Mouse (Mus musculus) bone marrow, adult 2 months (tissue): Measurements from ENCODE around the gene Sipa1l1. TPM values are rescaled to one million over a fixed set of nuclear protein-coding genes. Genes with fewer than 3 reads are reported as not detected.

ENCODE experiments used
- H3K27ac ChIP-seq: fragments of 200-500 bp; 2 replicates; pipeline ENCODE4 v1.5.1; 2012; ENCODE audit warnings: low read depth, mild to moderate bottlenecking, control low read depth, inconsistent platforms, low read length; ENCODE audit not compliant: control insufficient read depth, poor library complexity, insufficient read depth
- H3K4me1 ChIP-seq: fragments of 200-500 bp; 2 replicates; pipeline ENCODE4 v1.6.1; 2011; ENCODE audit warnings: low read length; ENCODE audit not compliant: control insufficient read depth, insufficient read depth
- H3K4me3 ChIP-seq: fragments of 200-500 bp; replicated peaks from 2 replicates; pipeline ENCODE3; 2011; ENCODE audit warnings: mild to moderate bottlenecking, low read depth, low read length, control low read depth; ENCODE audit not compliant: control insufficient read depth
- CTCF ChIP-seq: fragments of 200-500 bp; IDR thresholded peaks from 2 replicates; pipeline ENCODE4 v1.5.1; 2011; ENCODE audit warnings: low read length, control low read depth; ENCODE audit not compliant: control insufficient read depth, insufficient read depth
- POLR2A ChIP-seq: fragments of 200-500 bp; IDR thresholded peaks from 2 replicates; pipeline ENCODE4 v1.6.1; 2011; ENCODE audit warnings: low read depth, mild to moderate bottlenecking, control low read depth, low read length, borderline replicate concordance; ENCODE audit not compliant: control insufficient read depth
- WGBS: fragments of 180-500 bp; shearing (Covaris S2); methylation state at CpG from one replicate; pipeline ENCODE4 v1.1.7; 2018; 5-methylcytosine and 5-hydroxymethylcytosine counted together
- polyA plus RNA-seq: library from polyadenylated mRNA; stranded (reverse); fragments of >200 nt; gene quantifications from 2 replicates; pipeline ENCODE4 v1.2.4, GENCODE M21; 2011; ENCODE audit warnings: low replicate concordance; ENCODE audit not compliant: missing spikeins, insufficient read depth, insufficient read length

Sipa1l1 gene
- polyA plus RNA-seq, 1 experiment = 13.5 TPM

DNA sequence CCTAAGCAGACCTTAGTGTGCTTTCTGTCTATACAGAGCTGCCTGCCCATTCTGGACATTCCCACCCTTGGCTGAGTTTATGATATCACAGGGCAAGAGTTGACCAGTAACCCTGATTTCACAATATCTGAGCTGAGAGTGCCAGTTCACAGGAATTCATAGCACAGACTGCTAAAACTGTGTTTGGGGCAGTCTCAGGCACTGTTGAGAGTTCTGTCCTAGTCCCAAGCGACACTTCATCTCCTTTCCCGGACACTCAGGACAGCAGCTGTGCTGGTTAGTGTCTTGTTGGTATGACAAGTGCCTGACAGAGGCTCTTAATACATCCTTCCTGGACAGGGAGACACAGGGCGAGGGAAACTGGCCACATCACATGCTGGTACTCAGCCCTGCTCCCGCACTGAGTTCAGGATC is 23.5 kb downstream of the Sipa1l1 start:
- 82% methylated on average over 4 of the region's 4 CpGs for WGBS
- Histone ChIP-seq H3K27ac (no peak overlapping the region), H3K4me1 (no peaks in the 10 kb centered on the region; the same call in 1 of the 2 replicates), H3K4me3 (no peak overlapping the region)
- TF ChIP-seq CTCF (no peak), POLR2A (no peak)

DNA sequence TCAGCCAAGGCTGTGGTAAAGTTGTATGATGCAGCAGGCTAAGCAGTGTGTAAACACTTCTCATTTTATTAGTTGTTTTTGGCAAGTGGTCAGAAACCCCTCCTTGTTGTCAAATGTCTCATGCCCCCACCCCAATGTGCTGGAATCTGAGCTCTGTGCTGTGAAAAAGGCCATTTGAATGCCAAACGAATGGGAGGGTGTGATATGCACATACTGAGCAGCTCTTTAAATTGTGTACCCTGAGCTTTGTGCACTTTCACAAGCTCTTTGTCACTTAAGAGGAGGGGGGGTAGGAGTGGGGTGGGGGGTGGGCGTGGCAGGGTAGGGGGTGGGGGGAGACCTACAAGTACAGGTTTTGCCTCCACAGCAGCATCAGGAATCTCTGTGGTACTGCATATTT is 24.4 kb downstream of the Sipa1l1 start:
- Histone ChIP-seq H3K4me1 (no peaks in the 10 kb centered on the region; the same call in 1 of the 2 replicates), H3K27ac (no peak overlapping the region), H3K4me3 (no peak overlapping the region)
- TF ChIP-seq POLR2A (no peak), CTCF (no peak)
- 80% methylated on average over 2 of the region's 2 CpGs for WGBS

DNA sequence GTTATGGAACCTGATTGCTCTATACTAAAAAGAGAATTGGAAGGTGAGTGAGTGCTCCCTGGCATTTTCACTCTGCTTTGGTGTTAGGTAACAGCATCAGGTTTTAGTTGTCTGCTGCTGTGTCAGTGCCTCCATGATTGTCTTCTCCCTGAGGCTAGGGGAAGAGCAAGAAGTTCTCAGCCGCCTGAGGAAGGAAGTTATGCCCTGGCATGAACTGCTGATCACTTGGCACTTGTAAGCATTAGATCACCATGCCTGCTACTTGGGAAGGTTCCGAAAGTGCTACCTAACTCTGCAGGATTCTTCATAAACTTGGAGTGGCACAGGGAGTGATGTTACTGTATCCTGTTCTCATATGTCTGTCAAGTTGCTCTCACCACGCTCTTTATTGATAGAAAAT is 25.8 kb downstream of the Sipa1l1 start:
- H3K27ac ChIP-seq = no peak overlapping the region
- no peak for TF ChIP-seq POLR2A
- TF ChIP-seq CTCF = no peak
- 58% methylated on average over 3 of the region's 3 CpGs for WGBS
- H3K4me3 ChIP-seq = no peak overlapping the region
- no peaks in the 10 kb centered on the region; the same call in 1 of the 2 replicates for H3K4me1 ChIP-seq

DNA sequence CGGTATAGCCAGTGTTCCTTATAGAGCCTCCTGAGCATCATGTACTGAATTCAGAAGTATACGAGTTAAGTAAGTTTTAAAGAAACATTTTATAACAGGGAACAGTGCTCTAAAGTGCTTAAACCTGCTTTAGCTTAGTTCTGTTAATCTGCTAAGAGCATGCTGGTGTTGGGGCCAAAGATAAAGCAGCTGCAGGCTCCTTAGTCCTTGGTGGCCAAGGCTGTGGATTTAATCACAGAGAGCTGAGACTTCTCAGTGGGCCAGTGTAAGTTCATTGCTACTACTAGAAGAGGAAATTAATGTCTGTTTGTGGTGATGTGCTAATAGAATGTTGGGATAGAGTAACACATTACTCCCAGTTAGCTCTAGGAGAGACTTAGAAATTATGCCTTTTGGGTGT is 27.1 kb downstream of the Sipa1l1 start:
- no peaks in the 10 kb centered on the region; the same call in 1 of the 2 replicates for H3K4me1 ChIP-seq
- no peak overlapping the region for H3K4me3 ChIP-seq
- no peak overlapping the region for H3K27ac ChIP-seq
- 72% methylated on average over 2 of the region's 2 CpGs for WGBS
- TF ChIP-seq CTCF (no peak), POLR2A (no peak)

DNA sequence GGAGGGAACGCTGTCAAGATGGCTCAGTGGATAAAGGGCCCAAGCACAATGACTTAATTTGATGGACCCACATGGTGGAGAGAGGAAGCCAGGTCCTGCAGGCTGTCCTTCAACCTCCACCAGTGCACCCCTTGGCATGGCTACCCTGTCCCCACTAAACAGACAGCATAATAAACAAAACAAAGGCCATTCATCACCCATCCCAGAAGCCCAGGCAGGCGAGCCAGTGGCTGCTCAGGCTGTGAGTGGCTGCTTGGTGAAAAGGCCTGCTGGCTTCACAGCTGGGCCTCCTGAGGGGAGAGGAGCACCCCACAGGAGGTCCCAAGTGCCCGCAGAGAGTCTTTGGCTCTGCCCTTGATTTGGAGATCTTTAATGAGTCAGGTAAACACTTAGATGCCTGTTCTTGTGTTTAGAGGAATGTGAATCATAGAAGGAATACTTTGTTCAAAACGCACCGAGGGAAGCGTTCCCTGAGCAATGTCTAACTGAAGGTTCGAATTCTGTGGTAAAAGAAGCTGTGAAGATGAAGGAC is 27.6 kb downstream of the Sipa1l1 start:
- Histone ChIP-seq H3K27ac (no peak overlapping the region), H3K4me3 (no peak overlapping the region), H3K4me1 (no peaks in the 10 kb centered on the region; the same call in 1 of the 2 replicates)
- WGBS = 83% methylated on average over 7 of the region's 7 CpGs
- no peak for TF ChIP-seq POLR2A
- no peak for TF ChIP-seq CTCF

DNA sequence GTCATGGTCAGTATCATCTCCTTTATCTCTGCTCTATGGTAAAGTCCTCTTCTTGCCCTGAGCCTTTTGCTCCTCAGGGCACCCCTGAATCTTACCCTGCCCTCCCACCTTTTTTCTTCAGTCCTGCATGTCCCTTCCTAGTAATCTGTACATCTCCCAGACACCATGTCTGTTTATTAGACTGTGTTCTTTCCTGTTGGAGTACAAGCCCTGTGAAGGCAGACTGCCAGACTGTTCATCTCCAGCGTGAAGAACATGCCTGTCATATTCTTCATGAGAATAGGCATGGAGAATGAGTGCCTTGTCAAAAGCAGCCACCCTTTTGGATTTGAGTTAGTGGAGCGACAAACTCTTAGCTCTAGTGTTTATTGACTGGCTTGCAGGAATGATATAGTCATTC is 28.1 kb downstream of the Sipa1l1 start:
- 77% methylated on average over 2 of the region's 2 CpGs for WGBS
- TF ChIP-seq POLR2A = no peak
- TF ChIP-seq CTCF = no peak

DNA sequence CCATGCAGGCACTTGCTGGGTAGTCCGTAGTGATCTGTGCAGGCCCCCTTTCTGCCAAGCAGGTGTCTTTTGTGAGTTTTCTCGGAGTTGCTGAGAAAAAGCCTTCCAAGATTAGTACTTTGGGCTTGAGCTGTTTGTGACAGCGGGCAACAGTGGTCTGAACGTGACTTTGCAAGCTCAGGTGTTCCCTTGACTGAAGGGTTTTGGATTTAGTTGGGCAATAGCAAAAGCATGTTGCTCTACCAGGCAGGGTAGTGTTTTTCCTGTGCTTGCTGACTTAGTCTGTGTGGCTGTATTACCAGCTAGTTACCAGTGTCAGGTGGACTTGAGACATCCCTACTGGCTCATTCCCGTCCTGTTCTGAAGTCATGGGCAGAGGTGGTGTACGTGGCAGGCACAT is 30.2 kb downstream of the Sipa1l1 start:
- H3K27ac ChIP-seq = no peak overlapping the region
- no peak overlapping the region for H3K4me3 ChIP-seq
- 78% methylated on average over 6 of the region's 6 CpGs for WGBS
- H3K4me1 ChIP-seq = no peaks in the 10 kb centered on the region; the same call in 1 of the 2 replicates
- no peak for TF ChIP-seq CTCF
- TF ChIP-seq POLR2A = no peak

More for the DNA sequence above, 28.1 kb downstream of the Sipa1l1 start:
- H3K27ac ChIP-seq = no peak overlapping the region
- H3K4me3 ChIP-seq = no peak overlapping the region
- no peaks in the 10 kb centered on the region; the same call in 1 of the 2 replicates for H3K4me1 ChIP-seq

DNA sequence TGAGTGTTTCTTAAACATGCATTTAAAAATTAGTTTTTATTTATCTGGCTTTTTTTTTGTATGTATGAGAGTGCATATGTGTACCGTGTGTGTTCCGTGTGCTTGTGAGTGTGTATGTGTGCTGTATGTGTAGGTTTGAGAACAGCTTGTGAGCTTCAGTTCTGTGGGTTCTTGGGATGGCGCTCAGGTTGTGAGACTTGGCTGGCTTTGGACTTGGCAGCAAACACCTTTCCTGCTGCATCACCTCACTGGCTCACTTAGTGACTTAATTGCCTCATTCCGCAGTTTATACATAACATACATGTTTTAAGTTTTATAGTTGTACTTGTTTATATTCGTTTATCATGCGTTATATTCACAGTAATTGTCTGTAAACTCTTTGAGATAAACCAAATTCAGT is 35.0 kb downstream of the Sipa1l1 start:
- 84% methylated on average over 6 of the region's 6 CpGs for WGBS
- Histone ChIP-seq H3K27ac (no peak overlapping the region), H3K4me1 (peaks cover 3% of the 10 kb centered on the region; the same call in 1 of the 2 replicates), H3K4me3 (no peak overlapping the region)
- TF ChIP-seq POLR2A (no peak), CTCF (no peak)
